Mouse (Mus musculus) brown adipose tissue, adult 24 weeks (tissue): ENCODE measurements around the gene Slc22a22. TPM values are rescaled to one million over a fixed set of nuclear protein-coding genes. Genes with fewer than 3 reads are reported as not detected.

Source experiments
- H3K27ac ChIP-seq: fragments of 200-500 bp; replicated peaks from 2 replicates; pipeline ENCODE4 v1.5.1; 2012; ENCODE audit warnings: low read depth, mild to moderate bottlenecking, low read length
- H3K4me1 ChIP-seq: fragments of 200-500 bp; 2 replicates; pipeline ENCODE4 v1.6.1; 2012; ENCODE audit warnings: low read length, mixed read lengths; ENCODE audit not compliant: control insufficient read depth, insufficient read depth, insufficient read length
- H3K4me3 ChIP-seq: fragments of 200-500 bp; 2 replicates; pipeline ENCODE4 v1.5.1; 2012; ENCODE audit warnings: low read depth, mild to moderate bottlenecking, low read length, moderate library complexity; ENCODE audit not compliant: insufficient read depth
- polyA plus RNA-seq: library from polyadenylated mRNA; stranded (reverse); fragments of >200 nt; gene quantifications from 2 replicates; pipeline ENCODE4 v1.2.4, GENCODE M21; 2012; ENCODE audit not compliant: missing spikeins, insufficient read depth, insufficient read length

Gene Slc22a22
- polyA plus RNA-seq, 1 experiment, result not detected

GRCm38 (mm10) chr15:57461284-57461683 is 16.1 kb downstream of the Slc22a22 start:
- peaks cover 5% of the 10 kb centered on the region; the same call in 1 of the 2 replicates for H3K4me1 ChIP-seq
- H3K4me3 ChIP-seq, result no peak overlapping the region
- no peak overlapping the region for H3K27ac ChIP-seq

DNA sequence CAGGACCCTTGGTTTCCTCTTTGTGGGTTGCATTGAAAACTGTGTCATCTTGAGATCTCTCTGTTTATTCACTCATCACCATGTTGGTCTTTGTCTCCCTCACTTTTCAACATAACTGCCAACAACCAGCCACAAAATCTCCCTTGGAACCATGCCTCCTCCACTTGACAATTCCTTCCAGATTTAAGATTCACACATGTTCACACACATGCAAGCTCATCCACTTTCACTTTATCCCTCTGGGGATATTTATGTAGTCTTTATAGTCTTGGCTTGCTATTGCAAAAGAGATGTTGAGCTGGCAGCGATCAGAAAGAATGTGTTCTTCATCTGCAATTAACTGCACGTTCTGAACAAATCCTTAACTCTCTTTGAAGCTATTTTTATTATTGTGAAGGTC is 20.1 kb downstream of the Slc22a22 start:
- Histone ChIP-seq H3K4me3 (no peak overlapping the region), H3K4me1 (no peaks in the 10 kb centered on the region)

GRCm38 (mm10) chr15:57434710-57435404 is 42.6 kb downstream of the Slc22a22 start:
- Histone ChIP-seq H3K4me1 (no peaks in the 10 kb centered on the region), H3K27ac (no peak overlapping the region), H3K4me3 (no peak overlapping the region)

More for the DNA sequence above, 20.1 kb downstream of the Slc22a22 start:
- no peak overlapping the region for H3K27ac ChIP-seq

DNA sequence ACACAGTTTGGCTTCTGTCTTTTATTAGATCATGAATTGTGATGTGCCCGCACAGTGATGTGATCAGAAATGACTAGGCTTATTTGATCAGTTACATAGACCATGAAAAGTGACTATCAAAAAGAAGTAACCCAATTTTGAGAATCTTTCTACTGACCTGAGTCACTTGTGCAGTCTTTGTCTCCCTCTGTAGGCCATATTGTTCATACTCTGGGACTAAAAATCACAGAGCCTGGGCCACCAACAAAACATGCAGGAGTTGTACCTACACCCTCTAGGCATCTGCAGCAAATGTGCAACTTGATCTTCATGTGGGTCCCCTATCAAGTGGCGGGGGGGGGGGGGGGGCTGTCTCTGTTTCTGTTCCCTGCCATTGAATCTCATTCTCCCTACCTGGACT is 68.9 kb downstream of the Slc22a22 start:
- Histone ChIP-seq H3K27ac (no peak overlapping the region), H3K4me3 (no peak overlapping the region), H3K4me1 (no peaks in the 10 kb centered on the region)

GRCm38 (mm10) chr15:57398439-57399148 is 78.8 kb downstream of the Slc22a22 start:
- no peaks in the 10 kb centered on the region for H3K4me1 ChIP-seq
- H3K27ac ChIP-seq, result no peak overlapping the region
- H3K4me3 ChIP-seq, result no peak overlapping the region

DNA sequence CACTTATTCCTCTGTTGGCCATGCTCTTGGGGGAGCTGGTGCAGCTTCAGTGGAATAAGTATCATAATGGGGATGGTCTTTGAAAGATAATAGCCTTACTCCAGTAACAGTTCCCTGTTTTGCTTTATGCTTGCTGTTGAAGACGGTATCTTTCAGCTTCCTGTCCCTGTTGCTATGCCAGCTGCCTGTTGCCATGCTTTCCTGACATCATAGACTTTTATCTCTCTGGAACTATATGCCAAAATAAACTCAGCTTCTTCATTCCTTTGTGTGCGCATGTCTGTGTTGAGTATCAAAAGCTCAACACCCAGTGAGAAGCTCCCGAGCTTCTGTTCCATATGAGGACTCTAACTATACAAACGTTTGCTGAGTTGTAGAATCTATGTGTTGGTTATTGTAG is 83.4 kb downstream of the Slc22a22 start:
- Histone ChIP-seq H3K4me1 (no peaks in the 10 kb centered on the region), H3K27ac (no peak overlapping the region), H3K4me3 (no peak overlapping the region)

DNA sequence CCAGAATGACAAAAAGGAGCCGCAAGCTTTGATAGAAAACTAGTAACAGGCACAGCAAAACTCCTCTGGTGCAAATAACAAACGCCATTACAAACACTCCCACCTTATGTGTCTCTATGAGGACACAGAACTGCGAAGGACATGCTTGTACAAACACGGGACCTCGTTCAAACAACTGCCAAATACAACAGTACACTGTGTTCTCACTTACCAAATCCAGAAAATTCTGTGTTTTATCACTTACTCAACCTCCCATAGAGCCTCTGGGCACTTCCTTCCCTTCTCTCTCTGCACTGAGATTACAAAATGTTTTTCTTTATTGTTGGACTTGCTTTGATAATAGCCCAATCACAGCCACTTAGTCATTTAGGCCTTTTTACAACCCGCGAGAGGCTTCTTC is 97.0 kb downstream of the Slc22a22 start:
- H3K4me3 ChIP-seq, result no peak overlapping the region

GRCm38 (mm10) chr15:57366446-57366845 is 111.0 kb downstream of the Slc22a22 start:
- Histone ChIP-seq H3K4me1 (no peaks in the 10 kb centered on the region), H3K4me3 (no peak overlapping the region), H3K27ac (no peak overlapping the region)

More for the DNA sequence above, 97.0 kb downstream of the Slc22a22 start:
- Histone ChIP-seq H3K4me1 (no peaks in the 10 kb centered on the region), H3K27ac (no peak overlapping the region)

GRCm38 (mm10) chr15:57355278-57355677 is 122.1 kb downstream of the Slc22a22 start:
- H3K4me1 ChIP-seq, result no peaks in the 10 kb centered on the region
- H3K27ac ChIP-seq, result no peak overlapping the region
- H3K4me3 ChIP-seq, result no peak overlapping the region

GRCm38 (mm10) chr15:57340499-57340898 is 136.9 kb downstream of the Slc22a22 start:
- no peaks in the 10 kb centered on the region for H3K4me1 ChIP-seq
- H3K4me3 ChIP-seq, result no peak overlapping the region
- H3K27ac ChIP-seq, result no peak overlapping the region

- Histone ChIP-seq H3K4me3 (no peak overlapping the region), H3K27ac (no peak overlapping the region), H3K4me1 (no peaks in the 10 kb centered on the region)
These were observed 146.1 kb downstream of the Slc22a22 start for GRCm38 (mm10) chr15:57331326-57331725.

- Histone ChIP-seq H3K27ac (no peak overlapping the region), H3K4me1 (no peaks in the 10 kb centered on the region), H3K4me3 (no peak overlapping the region)
These were observed 159.4 kb downstream of the Slc22a22 start for GRCm38 (mm10) chr15:57318001-57318400.

DNA sequence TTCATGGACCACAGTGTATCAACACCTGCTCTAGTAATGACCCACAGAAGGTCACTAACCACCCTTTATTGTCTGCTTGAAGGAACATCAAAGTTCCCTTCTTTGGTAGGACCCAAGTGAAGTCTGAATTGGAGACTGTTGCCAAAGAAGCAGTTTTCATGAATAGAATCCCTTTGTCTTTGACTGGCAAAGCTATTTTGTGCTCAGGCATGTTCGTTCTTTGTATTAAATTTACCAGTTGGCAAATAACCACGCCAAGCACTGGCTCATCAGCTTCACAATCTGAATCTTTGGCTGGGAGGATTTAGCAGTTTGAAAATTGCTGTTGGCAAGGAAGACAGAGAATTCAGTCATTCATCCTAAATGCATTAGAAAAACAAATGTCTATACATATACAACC is 160.9 kb downstream of the Slc22a22 start:
- Histone ChIP-seq H3K27ac (no peak overlapping the region), H3K4me1 (no peaks in the 10 kb centered on the region), H3K4me3 (no peak overlapping the region)

GRCm38 (mm10) chr15:57302710-57303109 is 174.7 kb downstream of the Slc22a22 start:
- H3K27ac ChIP-seq, result no peak overlapping the region

GRCm38 (mm10) chr15:57278505-57278904 is 198.9 kb downstream of the Slc22a22 start:
- Histone ChIP-seq H3K4me3 (no peak overlapping the region), H3K27ac (no peak overlapping the region), H3K4me1 (no peaks in the 10 kb centered on the region)

More at GRCm38 (mm10) chr15:57302710-57303109, 174.7 kb downstream of the Slc22a22 start:
- no peaks in the 10 kb centered on the region for H3K4me1 ChIP-seq
- no peak overlapping the region for H3K4me3 ChIP-seq

DNA sequence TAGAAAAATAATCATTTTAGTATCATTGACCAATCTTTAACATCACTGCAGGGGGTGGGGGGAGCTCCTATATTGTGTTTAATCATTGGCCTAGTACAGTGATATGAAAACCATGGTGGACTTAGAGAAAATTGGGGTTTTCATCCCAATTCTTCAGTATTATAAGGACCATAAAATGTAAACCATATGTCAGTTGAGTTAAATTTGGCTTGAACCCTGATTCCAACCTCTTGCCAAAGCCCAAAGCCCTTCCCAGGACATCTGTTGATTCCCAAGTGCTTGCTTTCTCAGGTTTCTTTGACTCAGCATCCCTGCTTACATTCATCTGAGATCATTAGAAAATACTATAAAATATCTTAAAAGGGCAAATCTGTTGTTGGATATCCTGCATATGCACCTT is 201.0 kb downstream of the Slc22a22 start:
- no peak overlapping the region for H3K4me3 ChIP-seq
- no peaks in the 10 kb centered on the region for H3K4me1 ChIP-seq
- no peak overlapping the region for H3K27ac ChIP-seq
